Mouse (Mus musculus): Measurements from ENCODE around the gene F11r. TPM values are rescaled to one million over a fixed set of nuclear protein-coding genes. Genes with fewer than 3 reads are reported as not detected.

Gene F11r
- total and polyA plus RNA-seq, 2 experiments from 2014 or later: 45.6 to 75.8 TPM

DNA sequence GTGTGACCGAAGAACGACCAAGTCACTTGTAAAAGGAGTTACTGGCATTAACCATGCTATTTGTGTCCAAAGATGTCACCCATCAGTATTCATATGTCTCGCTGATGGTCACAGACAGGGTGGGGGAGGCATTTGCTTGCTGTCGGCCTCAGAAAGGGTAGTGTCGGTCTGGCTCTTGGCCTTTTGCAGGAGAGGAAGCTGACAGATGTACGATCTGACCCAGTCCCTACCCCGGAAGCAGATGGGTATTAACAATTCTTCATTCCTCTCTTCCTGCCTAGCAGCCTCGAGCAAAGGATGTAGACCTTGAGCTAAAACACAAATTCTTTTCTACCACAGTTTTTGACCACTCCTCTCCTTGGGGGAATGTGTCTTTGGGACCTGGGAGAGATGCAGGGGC, 39.8 kb downstream of the F11r start:
- Histone ChIP-seq H3K9me3 (replicated peaks; ENCODE audit: control insufficient read depth, low read length) (peaks cover 5% of the 10 kb centered on the region; the same call in 1 of the 2 replicates), H3K4me3 (ENCODE audit: low read depth, low read length) (no peak overlapping the region), H3K27ac (ENCODE audit: low read depth) (no peak overlapping the region), H3K4me1 (ENCODE audit: control insufficient read depth, insufficient read depth) (no peaks in the 10 kb centered on the region), H3K9ac (replicated peaks; ENCODE audit: low read depth, low read length) (no peak overlapping the region), H3K4me2 (ENCODE audit: low read depth, low read length) (no peak overlapping the region), H3K36me3 (replicated peaks; ENCODE audit: control insufficient read depth, insufficient read depth, low read length) (no peaks in the 10 kb centered on the region), H3K27me3 (ENCODE audit: control insufficient read depth, insufficient read depth, low read length) (no peaks in the 10 kb centered on the region)
- ATAC-seq (ENCODE audit: insufficient read depth, low read depth) (no peak), DNase-seq (ENCODE audit: low spot score) (no peak)
- no peak for TF ChIP-seq CTCF (IDR thresholded peaks at IDR 0.05; ENCODE audit: low read depth)
- no peak for TF ChIP-seq EP300 (IDR thresholded peaks at IDR 0.05; ENCODE audit: low read depth)
- 58% methylated on average over 8 of the region's 8 CpGs for WGBS

DNA sequence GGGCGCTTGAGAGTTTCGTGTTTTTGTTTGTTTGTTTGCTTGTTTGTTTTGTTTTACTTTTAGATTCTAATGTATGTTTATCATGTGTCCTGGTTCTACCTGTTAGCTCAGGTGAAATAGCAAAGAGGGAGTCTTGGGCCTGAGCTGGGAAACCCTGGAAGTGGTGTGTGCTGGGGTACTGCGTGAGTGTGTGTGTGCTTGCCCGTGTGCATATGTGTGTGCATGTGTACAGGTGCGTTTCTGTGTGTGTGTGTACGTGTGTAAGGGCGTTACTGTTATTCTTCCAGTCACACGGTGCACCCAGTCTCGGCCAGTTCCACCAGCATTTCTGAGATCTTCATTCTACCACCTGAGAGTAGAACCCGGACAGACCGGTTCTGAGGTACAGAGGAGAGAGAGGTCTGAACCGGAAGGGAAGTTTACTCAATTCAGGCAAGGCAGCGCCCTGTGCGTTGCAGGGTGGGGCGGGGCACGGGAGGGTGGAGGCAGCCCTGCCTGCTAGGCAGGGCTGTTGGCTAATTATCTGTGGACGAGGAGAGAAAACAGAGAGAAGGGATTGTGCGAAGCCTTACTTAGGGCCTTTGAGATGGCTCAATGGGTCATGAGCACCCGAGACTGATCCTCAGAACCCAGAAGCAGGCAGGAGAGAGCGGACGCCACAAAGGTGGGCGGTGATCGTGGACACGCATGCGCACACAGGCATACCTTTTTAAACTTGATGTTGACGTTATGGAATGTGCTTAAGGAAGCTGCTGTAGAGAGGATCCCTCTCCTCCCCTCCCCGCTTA, 40.6 kb downstream of the F11r start:
- H3K4me2 ChIP-seq (ENCODE audit: low read depth, low read length): peak overlapping the region; percentile 56
- 64% methylated on average over 27 of the region's 27 CpGs for WGBS
- peak overlapping the region; percentile 34 for H3K4me3 ChIP-seq (ENCODE audit: low read depth, low read length)
- H3K9me3 ChIP-seq (replicated peaks; ENCODE audit: control insufficient read depth, low read length): peaks cover 8% of the 10 kb centered on the region
- H3K4me1 ChIP-seq (ENCODE audit: control insufficient read depth, insufficient read depth): no peaks in the 10 kb centered on the region
- no peaks in the 10 kb centered on the region for H3K27me3 ChIP-seq (ENCODE audit: control insufficient read depth, insufficient read depth, low read length)
- TF ChIP-seq EP300 (IDR thresholded peaks at IDR 0.05; ENCODE audit: low read depth): no peak
- TF ChIP-seq CTCF (IDR thresholded peaks at IDR 0.05; ENCODE audit: low read depth): no peak
- DNase-seq (ENCODE audit: low spot score) (no peak), ATAC-seq (ENCODE audit: insufficient read depth, low read depth) (no peak)
- H3K36me3 ChIP-seq (replicated peaks; ENCODE audit: control insufficient read depth, insufficient read depth, low read length): no peaks in the 10 kb centered on the region
- no peak overlapping the region; the same call in 1 of the 2 replicates for H3K9ac ChIP-seq (replicated peaks; ENCODE audit: low read depth, low read length)
- H3K27ac ChIP-seq (ENCODE audit: low read depth): no peak overlapping the region

DNA sequence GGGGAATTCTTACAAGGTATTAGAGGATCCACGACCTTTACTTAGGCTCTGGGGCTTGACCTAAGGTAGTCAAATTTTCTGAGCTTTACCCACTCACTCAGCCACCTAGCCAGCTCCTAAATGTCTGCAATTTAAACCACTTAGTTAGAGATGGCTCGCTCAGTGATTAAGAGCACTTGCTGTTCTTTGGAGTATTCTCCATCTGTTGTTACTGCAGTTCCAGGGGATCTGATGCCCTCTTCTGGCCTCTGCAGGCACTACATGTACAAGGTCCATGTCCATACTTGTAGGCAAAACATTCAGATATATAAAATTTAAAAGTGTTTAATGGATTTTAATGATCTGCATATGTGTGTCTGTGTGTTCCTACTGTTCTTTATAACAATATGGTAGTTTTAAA, 41.6 kb downstream of the F11r start:
- H3K27ac ChIP-seq (ENCODE audit: low read depth): no peak overlapping the region
- DNase-seq (ENCODE audit: low spot score): peak; percentile 70

DNA sequence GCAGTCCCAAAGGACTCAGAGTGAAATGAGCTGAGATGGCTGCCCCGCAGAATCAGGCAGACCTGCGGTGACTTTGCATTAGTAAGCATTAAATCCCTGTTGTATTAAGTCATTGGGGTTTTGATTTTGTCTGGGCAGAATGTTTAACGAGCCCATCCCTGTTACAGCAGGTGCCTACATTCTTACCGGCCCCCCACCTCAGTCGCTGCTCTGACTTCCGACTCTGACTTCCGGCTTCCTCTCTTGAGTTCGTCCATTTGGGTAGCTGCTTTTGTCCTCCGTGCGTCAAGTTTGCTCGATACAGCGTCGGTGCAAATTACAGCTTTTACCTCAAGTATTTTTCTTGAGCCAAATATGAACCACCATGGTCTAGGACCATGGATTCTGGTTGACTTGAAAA, 56.9 kb downstream of the F11r start:
- no peak overlapping the region for H3K27ac ChIP-seq (ENCODE audit: low read depth)
- no peak for TF ChIP-seq CTCF (IDR thresholded peaks at IDR 0.05; ENCODE audit: low read depth)
- no peak for TF ChIP-seq EP300 (IDR thresholded peaks at IDR 0.05; ENCODE audit: low read depth)
- 94% methylated on average over 13 of the region's 13 CpGs for WGBS

More for the DNA sequence above, 41.6 kb downstream of the F11r start:
- Histone ChIP-seq H3K4me2 (ENCODE audit: low read depth, low read length) (no peak overlapping the region), H3K4me3 (ENCODE audit: low read depth, low read length) (no peak overlapping the region), H3K9me3 (replicated peaks; ENCODE audit: control insufficient read depth, low read length) (peaks cover 10% of the 10 kb centered on the region), H3K9ac (replicated peaks; ENCODE audit: low read depth, low read length) (no peak overlapping the region), H3K4me1 (ENCODE audit: control insufficient read depth, insufficient read depth) (no peaks in the 10 kb centered on the region), H3K36me3 (replicated peaks; ENCODE audit: control insufficient read depth, insufficient read depth, low read length) (no peaks in the 10 kb centered on the region), H3K27me3 (ENCODE audit: control insufficient read depth, insufficient read depth, low read length) (no peaks in the 10 kb centered on the region)
- TF ChIP-seq CTCF (IDR thresholded peaks at IDR 0.05; ENCODE audit: low read depth) (peak; percentile 88), EP300 (IDR thresholded peaks at IDR 0.05; ENCODE audit: low read depth) (no peak)
- ATAC-seq (ENCODE audit: insufficient read depth, low read depth): 0 out of 2 replicates have a peak, but pooled peaks have one; percentile 17
- 33% methylated on average over 2 of the region's 2 CpGs for WGBS

DNA sequence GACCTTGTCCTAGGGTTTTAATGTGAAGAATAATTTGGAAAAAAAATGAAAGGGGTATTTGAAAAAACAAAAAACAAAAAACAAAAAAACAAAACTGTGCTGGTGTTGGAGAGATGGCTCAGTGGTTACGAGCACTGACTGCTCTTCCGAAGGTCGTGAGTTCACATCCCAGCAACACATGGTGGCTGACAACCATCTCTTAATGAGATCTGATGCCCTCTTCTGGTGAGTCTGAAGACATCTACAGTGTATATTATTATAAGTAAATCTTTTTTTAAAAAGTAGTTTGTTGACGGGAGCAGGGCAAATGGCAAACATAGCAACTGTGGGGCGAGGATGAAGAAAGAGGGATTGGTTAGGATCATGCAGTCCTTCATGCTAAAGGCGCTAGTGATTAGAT, 58.0 kb downstream of the F11r start:
- H3K9me3 ChIP-seq (replicated peaks; ENCODE audit: control insufficient read depth, low read length): peaks cover 8% of the 10 kb centered on the region; the same call in 1 of the 2 replicates
- no peaks in the 10 kb centered on the region for H3K4me1 ChIP-seq (ENCODE audit: control insufficient read depth, insufficient read depth)
- no peak overlapping the region for H3K4me3 ChIP-seq (ENCODE audit: low read depth, low read length)
- H3K4me2 ChIP-seq (ENCODE audit: low read depth, low read length): no peak overlapping the region
- TF ChIP-seq EP300 (IDR thresholded peaks at IDR 0.05; ENCODE audit: low read depth) (no peak), CTCF (IDR thresholded peaks at IDR 0.05; ENCODE audit: low read depth) (no peak)
- 81% methylated on average over 6 of the region's 6 CpGs for WGBS
- no peak overlapping the region for H3K27ac ChIP-seq (ENCODE audit: low read depth)
- ATAC-seq (ENCODE audit: insufficient read depth, low read depth) (no peak), DNase-seq (ENCODE audit: low spot score) (no peak)
- no peak overlapping the region for H3K9ac ChIP-seq (replicated peaks; ENCODE audit: low read depth, low read length)
- H3K27me3 ChIP-seq (ENCODE audit: control insufficient read depth, insufficient read depth, low read length): no peaks in the 10 kb centered on the region
- H3K36me3 ChIP-seq (replicated peaks; ENCODE audit: control insufficient read depth, insufficient read depth, low read length): no peaks in the 10 kb centered on the region

More for the DNA sequence above, 56.9 kb downstream of the F11r start:
- no peak for DNase-seq (ENCODE audit: low spot score)
- Histone ChIP-seq H3K27me3 (ENCODE audit: control insufficient read depth, insufficient read depth, low read length) (no peaks in the 10 kb centered on the region), H3K36me3 (replicated peaks; ENCODE audit: control insufficient read depth, insufficient read depth, low read length) (no peaks in the 10 kb centered on the region), H3K4me1 (ENCODE audit: control insufficient read depth, insufficient read depth) (no peaks in the 10 kb centered on the region), H3K4me3 (ENCODE audit: low read depth, low read length) (no peak overlapping the region), H3K4me2 (ENCODE audit: low read depth, low read length) (no peak overlapping the region), H3K9me3 (replicated peaks; ENCODE audit: control insufficient read depth, low read length) (peaks cover 8% of the 10 kb centered on the region; the same call in 1 of the 2 replicates), H3K9ac (replicated peaks; ENCODE audit: low read depth, low read length) (no peak overlapping the region)
- ATAC-seq (ENCODE audit: insufficient read depth, low read depth): no peak

Data from heart, postnatal 0 days (tissue).